Mouse (Mus musculus): Measurements from ENCODE around the gene Fndc3b. TPM values are rescaled to one million over a fixed set of nuclear protein-coding genes. Genes with fewer than 3 reads are reported as not detected.

Gene Fndc3b
- polyA plus RNA-seq, 1 experiment from 2014 or later, result 13.2 TPM

DNA sequence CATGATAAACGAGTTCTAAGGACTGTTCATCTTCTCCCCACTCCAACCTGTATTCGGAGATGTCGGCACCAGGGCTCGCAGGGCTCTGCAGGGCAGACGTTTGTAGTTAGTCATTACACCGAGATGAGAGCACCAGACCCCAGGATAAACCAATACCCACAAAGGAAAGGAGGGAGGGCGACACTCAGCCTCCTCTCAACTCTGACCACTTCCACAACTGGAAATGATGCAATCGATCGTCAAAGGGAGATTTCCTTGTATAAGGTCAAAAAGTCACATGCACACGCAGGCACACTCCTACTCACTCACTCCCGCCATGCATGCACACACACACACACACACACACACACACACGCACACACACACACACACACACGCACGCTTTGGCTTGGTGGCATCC lies 254.6 kb downstream of the Fndc3b start:
- Histone ChIP-seq H3K4me3 (replicated peaks) (no peak overlapping the region), H3K27me3 (no peaks in the 10 kb centered on the region), H3K4me1 (peaks cover 5% of the 10 kb centered on the region; the same call in 1 of the 2 replicates), H3K9me3 (no peaks in the 10 kb centered on the region), H3K4me2 (no peak overlapping the region), H3K36me3 (replicated peaks) (peaks cover 37% of the 10 kb centered on the region), H3K27ac (no peak overlapping the region), H3K9ac (no peak overlapping the region)
- WGBS, result 88% methylated on average over 14 of the region's 14 CpGs
- ATAC-seq (ENCODE audit: low FRiP score), result no peak

- no peaks in the 10 kb centered on the region for H3K27me3 ChIP-seq
- ATAC-seq (ENCODE audit: low FRiP score), result no peak
- H3K9ac ChIP-seq, result no peak overlapping the region
- WGBS, result 88% methylated on average over 8 of the region's 8 CpGs
- no peak overlapping the region for H3K4me3 ChIP-seq (replicated peaks)
- no peaks in the 10 kb centered on the region for H3K9me3 ChIP-seq
- H3K4me2 ChIP-seq, result no peak overlapping the region
- H3K27ac ChIP-seq, result no peak overlapping the region
- peaks cover 42% of the 10 kb centered on the region for H3K36me3 ChIP-seq (replicated peaks)
- H3K4me1 ChIP-seq, result peaks cover 5% of the 10 kb centered on the region; the same call in 1 of the 2 replicates
These were observed 256.5 kb downstream of the Fndc3b start for GRCm38 (mm10) chr3:27454402-27455195.

DNA sequence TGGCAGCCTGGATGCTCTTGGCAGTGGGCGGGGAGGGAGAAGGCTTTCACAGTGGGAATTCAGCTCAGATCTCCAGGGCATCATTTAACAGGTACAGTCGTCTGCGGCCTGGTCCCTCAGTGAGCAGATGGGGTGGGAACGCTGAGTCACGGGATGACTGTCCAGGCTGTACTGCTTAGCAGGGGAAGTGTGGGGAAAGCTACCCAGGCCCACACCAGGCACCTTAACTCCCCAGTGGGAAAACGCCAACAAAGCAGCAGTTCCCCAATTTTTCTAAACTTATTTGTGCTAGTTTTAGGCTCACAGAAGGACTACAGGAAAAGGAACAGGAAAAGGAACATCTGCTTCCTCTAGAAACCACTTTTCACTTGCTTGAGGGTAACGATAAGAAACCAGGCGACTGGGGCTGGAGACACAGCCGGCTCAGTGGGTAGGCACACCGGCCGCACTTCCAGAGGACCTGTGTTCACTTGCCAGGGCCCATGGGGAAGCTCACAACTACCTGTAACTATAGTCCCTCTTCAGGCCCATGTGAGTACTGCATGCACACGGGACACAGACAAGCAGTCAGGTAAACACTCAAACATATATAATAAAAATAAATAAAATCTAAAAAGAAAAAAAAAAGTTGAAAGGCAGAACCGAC lies 257.5 kb downstream of the Fndc3b start:
- Histone ChIP-seq H3K9ac (no peak overlapping the region), H3K4me3 (replicated peaks) (no peak overlapping the region), H3K27ac (no peak overlapping the region), H3K4me2 (no peak overlapping the region), H3K9me3 (no peaks in the 10 kb centered on the region), H3K36me3 (replicated peaks) (peaks cover 38% of the 10 kb centered on the region), H3K27me3 (no peaks in the 10 kb centered on the region), H3K4me1 (peaks cover 5% of the 10 kb centered on the region; the same call in 1 of the 2 replicates)
- no peak for ATAC-seq (ENCODE audit: low FRiP score)
- WGBS, result 93% methylated on average over 13 of the region's 13 CpGs

- Histone ChIP-seq H3K36me3 (replicated peaks) (peaks cover 18% of the 10 kb centered on the region), H3K27me3 (no peaks in the 10 kb centered on the region), H3K9me3 (no peaks in the 10 kb centered on the region), H3K4me3 (replicated peaks) (no peak overlapping the region), H3K4me1 (no peaks in the 10 kb centered on the region), H3K9ac (no peak overlapping the region), H3K27ac (no peak overlapping the region), H3K4me2 (no peak overlapping the region)
- no peak for ATAC-seq (ENCODE audit: low FRiP score)
- WGBS, result 81% methylated on average over 4 of the region's 4 CpGs
These were observed 261.7 kb downstream of the Fndc3b start for GRCm38 (mm10) chr3:27449447-27449846.

GRCm38 (mm10) chr3:27448367-27448766 lies 262.7 kb downstream of the Fndc3b start:
- Histone ChIP-seq H3K4me3 (replicated peaks) (no peak overlapping the region), H3K36me3 (replicated peaks) (peaks cover 12% of the 10 kb centered on the region; the same call in 1 of the 2 replicates), H3K4me2 (no peak overlapping the region), H3K9ac (no peak overlapping the region), H3K27me3 (no peaks in the 10 kb centered on the region), H3K9me3 (no peaks in the 10 kb centered on the region), H3K27ac (no peak overlapping the region), H3K4me1 (no peaks in the 10 kb centered on the region)
- no peak for ATAC-seq (ENCODE audit: low FRiP score)
- WGBS, result 89% methylated on average over 9 of the region's 9 CpGs

DNA sequence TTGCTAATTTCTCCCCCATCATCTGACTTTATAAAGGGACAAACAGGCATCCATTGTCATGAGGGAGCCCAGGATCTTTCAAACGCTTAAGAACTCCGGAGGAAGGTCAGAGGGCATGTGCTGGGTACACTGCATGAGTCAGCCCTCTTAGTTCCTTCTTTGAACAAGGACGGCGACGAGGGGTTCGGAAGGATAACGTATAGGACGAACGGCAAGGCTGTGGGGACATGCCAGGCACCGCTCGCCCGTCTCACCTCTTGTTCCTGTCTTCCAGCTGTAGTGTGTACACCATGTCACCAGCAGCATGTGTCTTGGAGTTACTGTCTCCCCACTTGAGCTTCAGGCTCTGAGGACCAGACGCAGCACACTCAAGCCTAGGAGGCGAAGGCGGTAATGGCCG lies 271.4 kb downstream of the Fndc3b start:
- Histone ChIP-seq H3K4me3 (replicated peaks) (no peak overlapping the region), H3K27ac (no peak overlapping the region), H3K4me2 (no peak overlapping the region), H3K9me3 (no peaks in the 10 kb centered on the region), H3K36me3 (replicated peaks) (0 out of 2 replicates have a peak, but pooled peaks cover 4% of the 10 kb centered on the region), H3K27me3 (no peaks in the 10 kb centered on the region), H3K9ac (no peak overlapping the region), H3K4me1 (no peaks in the 10 kb centered on the region; the same call in 1 of the 2 replicates)
- 83% methylated on average over 16 of the region's 16 CpGs for WGBS
- no peak for ATAC-seq (ENCODE audit: low FRiP score)

DNA sequence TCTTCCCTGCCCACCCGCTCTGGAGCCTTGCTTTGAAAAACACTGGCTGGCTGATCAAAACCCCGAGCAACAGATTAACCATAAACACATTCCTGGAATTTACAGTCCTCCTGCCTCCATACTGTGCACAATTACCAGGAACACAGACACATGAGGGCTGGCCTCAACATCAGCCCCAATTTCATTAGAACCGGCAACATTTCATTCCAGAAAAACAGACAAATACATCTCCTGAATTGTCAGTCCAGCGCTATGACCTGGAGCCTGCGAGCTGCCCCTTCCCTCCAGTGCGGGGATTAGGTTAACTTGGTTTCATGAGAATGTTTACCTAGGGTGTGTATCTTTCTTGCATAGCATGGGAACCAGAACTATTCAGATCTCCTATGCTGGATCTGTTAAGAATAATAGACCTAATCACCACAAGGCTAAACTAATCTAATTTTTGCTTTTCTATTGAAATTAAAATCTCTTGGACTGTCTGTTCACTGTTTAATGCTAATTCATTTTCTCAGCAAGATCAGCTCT lies 275.9 kb downstream of the Fndc3b start:
- WGBS, result 56% methylated on average over 6 of the region's 6 CpGs
- ATAC-seq (ENCODE audit: low FRiP score), result no peak
- Histone ChIP-seq H3K9me3 (no peaks in the 10 kb centered on the region), H3K4me3 (replicated peaks) (no peak overlapping the region), H3K36me3 (replicated peaks) (0 out of 2 replicates have a peak, but pooled peaks cover 4% of the 10 kb centered on the region), H3K27ac (no peak overlapping the region), H3K27me3 (no peaks in the 10 kb centered on the region), H3K4me2 (no peak overlapping the region), H3K9ac (no peak overlapping the region), H3K4me1 (no peaks in the 10 kb centered on the region; the same call in 1 of the 2 replicates)

- H3K4me3 ChIP-seq (replicated peaks), result no peak overlapping the region
- peaks cover 4% of the 10 kb centered on the region for H3K36me3 ChIP-seq (replicated peaks)
- 87% methylated on average over 3 of the region's 3 CpGs for WGBS
- ATAC-seq (ENCODE audit: low FRiP score), result no peak
- H3K4me2 ChIP-seq, result no peak overlapping the region
- no peaks in the 10 kb centered on the region for H3K9me3 ChIP-seq
- H3K4me1 ChIP-seq, result no peaks in the 10 kb centered on the region; the same call in 1 of the 2 replicates
- H3K27ac ChIP-seq, result no peak overlapping the region
- no peaks in the 10 kb centered on the region for H3K27me3 ChIP-seq
- no peak overlapping the region for H3K9ac ChIP-seq
These were observed 278.1 kb downstream of the Fndc3b start for GRCm38 (mm10) chr3:27432981-27433380.

GRCm38 (mm10) chr3:27430621-27431263 lies 280.4 kb downstream of the Fndc3b start:
- WGBS, result 87% methylated on average over 13 of the region's 13 CpGs
- no peak for ATAC-seq (ENCODE audit: low FRiP score)

DNA sequence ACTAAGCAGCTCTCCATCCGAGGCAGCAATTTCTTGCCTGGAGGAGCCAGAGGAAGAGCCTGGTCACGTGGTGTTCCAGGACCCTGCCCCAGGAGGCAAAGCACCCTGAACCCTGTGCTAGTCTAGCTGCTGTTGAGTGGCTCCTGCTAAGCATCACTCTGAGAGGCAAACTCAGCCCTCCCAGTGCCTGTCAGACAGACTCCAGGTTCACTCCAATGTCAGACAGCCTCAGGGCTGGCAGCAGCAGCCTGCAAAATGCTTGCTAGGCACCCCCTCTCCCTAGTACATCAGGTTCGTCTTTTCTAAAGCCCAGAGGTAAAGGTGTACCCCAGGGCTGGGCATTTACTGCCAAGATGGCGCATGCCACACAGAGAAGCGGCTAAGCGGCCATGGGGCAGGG lies 283.7 kb downstream of the Fndc3b start:
- Histone ChIP-seq H3K36me3 (replicated peaks) (peaks cover 7% of the 10 kb centered on the region), H3K9ac (no peak overlapping the region), H3K4me3 (replicated peaks) (no peak overlapping the region), H3K27ac (no peak overlapping the region), H3K4me1 (no peaks in the 10 kb centered on the region), H3K4me2 (no peak overlapping the region), H3K9me3 (no peaks in the 10 kb centered on the region), H3K27me3 (no peaks in the 10 kb centered on the region)
- WGBS, result 92% methylated on average over 6 of the region's 6 CpGs
- no peak for ATAC-seq (ENCODE audit: low FRiP score)

More at GRCm38 (mm10) chr3:27430621-27431263, 280.4 kb downstream of the Fndc3b start:
- Histone ChIP-seq H3K27me3 (no peaks in the 10 kb centered on the region), H3K4me1 (no peaks in the 10 kb centered on the region; the same call in 1 of the 2 replicates), H3K4me2 (no peak overlapping the region), H3K27ac (no peak overlapping the region), H3K36me3 (replicated peaks) (peaks cover 4% of the 10 kb centered on the region), H3K9me3 (no peaks in the 10 kb centered on the region), H3K4me3 (replicated peaks) (no peak overlapping the region), H3K9ac (no peak overlapping the region)

DNA sequence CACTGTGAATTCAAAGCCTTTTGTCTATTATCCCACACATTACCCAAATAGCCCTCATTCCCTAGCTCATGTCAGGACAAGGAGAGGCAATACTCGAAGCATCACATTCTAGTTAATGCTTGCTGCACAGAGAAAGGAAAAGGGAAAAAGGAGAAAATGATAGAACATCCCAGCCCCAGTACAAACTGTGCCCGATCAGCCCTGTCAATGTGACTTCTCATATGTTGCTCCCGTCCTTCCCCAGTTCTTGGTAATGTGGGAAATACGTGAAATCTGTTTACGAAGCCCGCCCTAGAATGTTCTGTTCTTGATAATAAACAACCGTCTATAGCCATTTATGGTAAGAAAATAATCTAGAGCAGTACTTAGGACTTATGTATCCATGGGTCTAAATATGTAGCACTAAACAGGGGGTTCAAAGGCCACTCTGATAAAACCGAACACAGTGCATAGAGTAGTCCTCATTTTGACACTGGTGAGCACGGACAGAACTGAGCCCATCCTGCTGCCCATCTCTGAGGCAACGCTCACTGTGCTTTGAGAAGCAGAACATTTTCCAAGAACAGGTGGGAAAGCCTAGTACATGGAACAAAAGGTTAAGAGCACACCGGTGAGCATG lies 286.9 kb downstream of the Fndc3b start:
- Histone ChIP-seq H3K27me3 (no peaks in the 10 kb centered on the region), H3K27ac (no peak overlapping the region), H3K4me1 (peaks cover 3% of the 10 kb centered on the region; the same call in 1 of the 2 replicates), H3K9me3 (no peaks in the 10 kb centered on the region), H3K4me2 (no peak overlapping the region), H3K36me3 (replicated peaks) (peaks cover 11% of the 10 kb centered on the region), H3K9ac (no peak overlapping the region), H3K4me3 (replicated peaks) (no peak overlapping the region)
- WGBS, result 92% methylated on average over 11 of the region's 11 CpGs
- ATAC-seq (ENCODE audit: low FRiP score), result no peak

DNA sequence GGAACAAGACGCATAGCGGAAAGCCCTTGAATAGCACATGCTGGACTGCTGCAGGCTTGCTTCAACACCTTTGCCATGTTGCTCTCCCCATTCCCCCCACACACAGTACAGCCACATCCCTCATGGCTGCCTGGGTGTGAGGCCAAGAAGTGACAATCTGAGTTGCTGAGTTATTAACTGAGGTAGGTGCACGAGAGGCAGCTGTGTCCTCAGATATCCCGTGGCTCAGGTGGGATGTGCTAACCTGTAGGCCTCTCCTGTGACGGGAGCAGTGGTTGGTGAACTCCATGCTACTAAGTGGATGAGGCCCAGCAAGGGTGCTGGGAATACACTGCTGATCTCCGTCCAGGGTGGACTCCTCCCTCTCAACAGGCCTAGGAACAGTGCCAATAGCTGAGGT lies 288.6 kb downstream of the Fndc3b start:
- Histone ChIP-seq H3K4me3 (replicated peaks) (no peak overlapping the region), H3K9ac (no peak overlapping the region)
- ATAC-seq (ENCODE audit: low FRiP score), result no peak

More for the DNA sequence above, 288.6 kb downstream of the Fndc3b start:
- 94% methylated on average over 6 of the region's 6 CpGs for WGBS
- H3K27ac ChIP-seq, result no peak overlapping the region
- H3K4me1 ChIP-seq, result peaks cover 3% of the 10 kb centered on the region; the same call in 1 of the 2 replicates
- H3K27me3 ChIP-seq, result no peaks in the 10 kb centered on the region
- H3K4me2 ChIP-seq, result no peak overlapping the region
- H3K36me3 ChIP-seq (replicated peaks), result peaks cover 12% of the 10 kb centered on the region; the same call in 1 of the 2 replicates
- no peaks in the 10 kb centered on the region for H3K9me3 ChIP-seq

Measured in forebrain, embryonic 12.5 days (tissue).